Mouse (Mus musculus): ENCODE results near the gene Apobec3. TPM values are rescaled to one million over a fixed set of nuclear protein-coding genes. Genes with fewer than 3 reads are reported as not detected.

Apobec3 gene
- polyA plus RNA-seq, 1 experiment from 2014 or later: 38.5 TPM

DNA sequence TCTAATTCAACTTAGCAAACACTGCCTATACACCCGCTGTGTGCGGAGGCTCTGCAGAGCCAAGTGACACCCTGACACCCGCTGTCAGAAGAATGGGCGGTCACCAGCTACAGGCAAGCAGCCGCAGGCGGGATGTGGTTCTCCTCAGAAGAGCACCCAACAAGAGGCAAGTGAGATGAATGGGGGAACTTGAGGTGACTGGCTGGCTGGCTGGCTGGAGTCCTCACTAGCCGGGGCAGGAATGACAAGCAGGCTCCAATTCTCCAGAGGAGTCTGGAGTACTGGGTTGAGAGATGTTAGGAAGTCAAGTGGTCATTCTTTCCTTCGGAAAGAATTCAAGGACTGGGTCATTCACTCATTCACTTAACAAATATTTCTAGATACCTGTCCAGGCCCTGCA, 65.1 kb downstream of the Apobec3 start:
- Histone ChIP-seq H3K9ac (no peak overlapping the region), H3K36me3 (no peaks in the 10 kb centered on the region)
- 61% methylated on average over 8 of the region's 8 CpGs for WGBS

GRCm38 (mm10) chr15:79958418-79958817, 67.0 kb downstream of the Apobec3 start:
- H3K36me3 ChIP-seq: no peaks in the 10 kb centered on the region

More for the DNA sequence above, 65.1 kb downstream of the Apobec3 start:
- Histone ChIP-seq H3K27ac (peak overlapping the region; percentile 56; the same call in 1 of the 2 replicates), H3K4me3 (no peak overlapping the region), H3K27me3 (no peaks in the 10 kb centered on the region), H3K9me3 (no peaks in the 10 kb centered on the region), H3K4me2 (no peak overlapping the region), H3K4me1 (peaks cover 21% of the 10 kb centered on the region)
- peak; percentile 47 for ATAC-seq (ENCODE audit: borderline replicate concordance, extremely low read depth, low FRiP score, low TSS enrichment)

DNA sequence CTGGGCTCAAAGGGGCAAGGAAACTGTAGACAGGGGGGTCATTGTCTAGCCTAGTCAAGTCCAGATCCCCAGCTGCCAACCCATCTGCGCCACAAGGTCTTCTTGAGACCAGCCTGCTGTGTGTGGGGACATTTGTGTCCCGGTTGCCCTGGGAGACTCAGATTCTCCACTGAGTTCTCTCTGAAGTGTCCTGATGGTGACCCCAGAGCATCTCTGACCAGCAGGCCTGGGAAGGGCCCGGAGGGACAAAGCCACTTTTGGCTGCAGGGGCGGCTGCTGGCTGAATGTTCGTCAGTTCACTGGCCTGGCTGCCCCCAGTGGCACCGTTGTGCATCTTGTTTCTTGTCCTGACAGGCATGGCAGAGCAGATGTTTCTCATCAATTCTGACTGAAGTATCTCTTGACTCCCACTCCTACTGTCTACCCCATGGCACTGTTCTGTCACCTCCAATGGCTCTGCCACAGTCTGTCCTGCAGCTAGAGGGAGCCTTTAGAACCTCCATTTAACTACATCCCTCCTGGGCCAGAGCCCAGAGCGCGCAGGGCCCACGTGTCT, 70.0 kb downstream of the Apobec3 start:
- Histone ChIP-seq H3K4me2 (no peak overlapping the region), H3K27ac (no peak overlapping the region), H3K36me3 (no peaks in the 10 kb centered on the region), H3K9me3 (no peaks in the 10 kb centered on the region), H3K27me3 (no peaks in the 10 kb centered on the region), H3K9ac (no peak overlapping the region), H3K4me3 (no peak overlapping the region), H3K4me1 (no peaks in the 10 kb centered on the region; the same call in 1 of the 2 replicates)
- ATAC-seq (ENCODE audit: borderline replicate concordance, extremely low read depth, low FRiP score, low TSS enrichment): no peak
- WGBS: 58% methylated on average over 9 of the region's 9 CpGs

More at GRCm38 (mm10) chr15:79958418-79958817, 67.0 kb downstream of the Apobec3 start:
- H3K27me3 ChIP-seq: no peaks in the 10 kb centered on the region
- no peak overlapping the region for H3K27ac ChIP-seq
- ATAC-seq (ENCODE audit: borderline replicate concordance, extremely low read depth, low FRiP score, low TSS enrichment): no peak
- H3K4me3 ChIP-seq: no peak overlapping the region
- H3K4me1 ChIP-seq: peaks cover 2% of the 10 kb centered on the region; the same call in 1 of the 2 replicates
- H3K9ac ChIP-seq: no peak overlapping the region
- no peaks in the 10 kb centered on the region for H3K9me3 ChIP-seq
- 47% methylated on average over 3 of the region's 3 CpGs for WGBS
- H3K4me2 ChIP-seq: no peak overlapping the region

- Histone ChIP-seq H3K27me3 (no peaks in the 10 kb centered on the region), H3K4me1 (no peaks in the 10 kb centered on the region), H3K4me3 (no peak overlapping the region), H3K36me3 (no peaks in the 10 kb centered on the region), H3K9ac (no peak overlapping the region), H3K4me2 (no peak overlapping the region), H3K9me3 (no peaks in the 10 kb centered on the region), H3K27ac (no peak overlapping the region)
- 83% methylated on average over 18 of the region's 18 CpGs for WGBS
- ATAC-seq (ENCODE audit: borderline replicate concordance, extremely low read depth, low FRiP score, low TSS enrichment): no peak
These were observed 71.2 kb downstream of the Apobec3 start for GRCm38 (mm10) chr15:79962661-79963060.

GRCm38 (mm10) chr15:79964376-79964775, 72.9 kb downstream of the Apobec3 start:
- Histone ChIP-seq H3K4me1 (no peaks in the 10 kb centered on the region), H3K4me3 (no peak overlapping the region), H3K27ac (no peak overlapping the region), H3K9me3 (no peaks in the 10 kb centered on the region), H3K36me3 (no peaks in the 10 kb centered on the region), H3K4me2 (no peak overlapping the region), H3K27me3 (no peaks in the 10 kb centered on the region), H3K9ac (no peak overlapping the region)
- ATAC-seq (ENCODE audit: borderline replicate concordance, extremely low read depth, low FRiP score, low TSS enrichment): no peak
- WGBS: 56% methylated on average over 7 of the region's 7 CpGs

Other genes starting within 250 kb of the Apobec3 start
- gene Fam227a, start 232.7 kb upstream of the Apobec3 start, polyA plus RNA-seq (2015; fragmentation: Nextera tagmentation; extraction: Ambion mirVana): 1.6 TPM in 2 replicates
- gene Cby1, start 232.5 kb upstream of the Apobec3 start, polyA plus RNA-seq (2015; fragmentation: Nextera tagmentation; extraction: Ambion mirVana): 63.9 and 65.6 TPM in 2 replicates
- gene Tomm22, start 220.8 kb upstream of the Apobec3 start, polyA plus RNA-seq (2015; fragmentation: Nextera tagmentation; extraction: Ambion mirVana): 235 and 247 TPM in 2 replicates
- gene Josd1, start 203.7 kb upstream of the Apobec3 start, polyA plus RNA-seq (2015; fragmentation: Nextera tagmentation; extraction: Ambion mirVana): 21.1 and 21.2 TPM in 2 replicates
- 34.4 and 35.1 TPM in 2 replicates for gene Gtpbp1, start 200.8 kb upstream of the Apobec3 start, polyA plus RNA-seq (2015; fragmentation: Nextera tagmentation; extraction: Ambion mirVana)
- gene Sun2, start 149.1 kb upstream of the Apobec3 start, polyA plus RNA-seq (2015; fragmentation: Nextera tagmentation; extraction: Ambion mirVana): 8.6 and 10.1 TPM in 2 replicates
- gene Dnal4, start 113.8 kb upstream of the Apobec3 start, polyA plus RNA-seq (2015; fragmentation: Nextera tagmentation; extraction: Ambion mirVana): 68.8 and 73.7 TPM in 2 replicates
- 2.8 and 3.4 TPM in 2 replicates for gene Nptxr, start 86.9 kb upstream of the Apobec3 start, polyA plus RNA-seq (2015; fragmentation: Nextera tagmentation; extraction: Ambion mirVana)
- gene Npcd, start 57.4 kb upstream of the Apobec3 start, polyA plus RNA-seq (2015; fragmentation: Nextera tagmentation; extraction: Ambion mirVana): 0.55 TPM in 1 of 2 replicates, not detected in the other
- gene Cbx6, start 57.0 kb upstream of the Apobec3 start, polyA plus RNA-seq (2015; fragmentation: Nextera tagmentation; extraction: Ambion mirVana): 72.9 and 73.8 TPM in 2 replicates
- 2.4 and 2.8 TPM in 2 replicates for gene Cbx7, start 79.5 kb downstream of the Apobec3 start, polyA plus RNA-seq (2015; fragmentation: Nextera tagmentation; extraction: Ambion mirVana)
- 8.4 TPM in 2 replicates for gene Pdgfb, start 123.3 kb downstream of the Apobec3 start, polyA plus RNA-seq (2015; fragmentation: Nextera tagmentation; extraction: Ambion mirVana)
- 18.8 and 20.6 TPM in 2 replicates for gene Syngr1, start 199.7 kb downstream of the Apobec3 start, polyA plus RNA-seq (2015; fragmentation: Nextera tagmentation; extraction: Ambion mirVana)
- 1,053 and 1,095 TPM in 2 replicates for gene Rpl3, start 200.2 kb downstream of the Apobec3 start, polyA plus RNA-seq (2015; fragmentation: Nextera tagmentation; extraction: Ambion mirVana)
- gene Tab1, start 241.5 kb downstream of the Apobec3 start, polyA plus RNA-seq (2015; fragmentation: Nextera tagmentation; extraction: Ambion mirVana): 33.0 and 34.6 TPM in 2 replicates

All from lung, embryonic 15.5 days (tissue).